Mouse (Mus musculus): ENCODE data around the gene Adat3.

- no peak for TF ChIP-seq POLR2A (IDR thresholded peaks at IDR 0.05; ENCODE audit: extremely low read depth, insufficient read depth, low read length)
- no peak for TF ChIP-seq CTCF (IDR thresholded peaks at IDR 0.05; ENCODE audit: low read depth, low read length)
Observed at GRCm38 (mm10) chr10:80553997-80554396, 48.7 kb upstream of the Adat3 start.
